Mouse (Mus musculus) intestine, embryonic 15.5 days (tissue): Measurements from ENCODE around the gene Rps7. TPM values are rescaled to one million over a fixed set of nuclear protein-coding genes. Genes with fewer than 3 reads are reported as not detected.

Source experiments
- polyA plus RNA-seq: library from polyadenylated mRNA; unstranded; fragments of >200 nt; fragmentation: Nextera tagmentation; extraction: Ambion mirVana; gene quantifications from 2 replicates; pipeline ENCODE4 v1.2.1, GENCODE M21; 2015

Gene Rps7
- polyA plus RNA-seq, 1 experiment from 2014 or later, result 798 TPM

Other genes with a start within 250 kb of the Rps7 start
- gene Dcdc2c, start 83.6 kb downstream of the Rps7 start, polyA plus RNA-seq, result not detected in 2 replicates
- gene Allc, start 53.4 kb downstream of the Rps7 start, polyA plus RNA-seq, result not detected in 2 replicates
- 1.6 and 1.8 TPM in 2 replicates for gene Colec11, start 12.6 kb downstream of the Rps7 start, polyA plus RNA-seq
- 26.1 and 27.9 TPM in 2 replicates for gene Rnaseh1, start 13.6 kb upstream of the Rps7 start, polyA plus RNA-seq
- gene Adi1, start 39.3 kb upstream of the Rps7 start, polyA plus RNA-seq, result 89.4 and 92.1 TPM in 2 replicates
- 34.6 and 34.9 TPM in 2 replicates for gene Trappc12, start 114.5 kb upstream of the Rps7 start, polyA plus RNA-seq
- gene Eipr1, start 115.8 kb upstream of the Rps7 start, polyA plus RNA-seq, result 27.3 and 28.6 TPM in 2 replicates